Mouse (Mus musculus): ENCODE measurements around the gene C2. TPM values are rescaled to one million over a fixed set of nuclear protein-coding genes. Genes with fewer than 3 reads are reported as not detected.
A peak's percentile ranks its signal among the peaks of the same experiment; 100 is the strongest.

C2 gene
- polyA plus RNA-seq, 1 experiment from 2014 or later, result 1.7 TPM

DNA sequence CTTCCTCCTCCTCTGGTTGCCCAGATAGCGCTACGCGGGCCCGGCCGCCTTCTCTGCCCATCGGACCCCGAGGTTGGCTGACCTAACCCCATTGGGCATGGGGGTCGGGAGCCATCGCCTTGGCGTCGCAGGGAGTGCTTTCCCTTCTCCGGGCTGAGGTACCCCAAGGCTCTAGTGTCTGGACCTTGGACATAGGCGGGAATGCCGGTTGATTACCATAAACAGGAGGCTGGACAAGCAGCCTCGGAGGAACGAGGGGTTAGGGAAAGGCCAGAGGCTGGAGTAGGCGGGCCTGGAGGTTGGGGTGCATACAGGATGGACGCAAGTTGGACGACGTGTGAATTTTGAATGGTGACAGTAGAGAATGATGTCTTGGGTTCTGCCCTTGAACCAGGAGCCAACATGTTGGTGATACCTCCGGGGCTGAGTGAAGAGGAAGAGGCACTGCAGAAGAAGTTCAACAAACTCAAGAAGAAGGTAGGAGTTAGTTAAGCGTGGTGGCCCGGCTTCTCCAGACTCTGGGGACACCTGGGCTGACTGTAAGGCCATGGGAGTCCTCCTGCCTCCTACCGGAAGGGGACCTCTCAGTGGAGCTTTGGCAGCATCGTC lies 47.4 kb downstream of the C2 start:
- WGBS, result 3% methylated on average over 25 of the region's 25 CpGs
- ATAC-seq (ENCODE audit: low FRiP score, low TSS enrichment), result peak; percentile 38
- Histone ChIP-seq H3K36me3 (ENCODE audit: control insufficient read depth, insufficient read depth, low read length) (peaks cover 52% of the 10 kb centered on the region), H3K4me2 (replicated peaks; ENCODE audit: low read depth, low read length) (peak overlapping the region; percentile 90), H3K9me3 (ENCODE audit: control insufficient read depth, low read length) (no peaks in the 10 kb centered on the region), H3K9ac (ENCODE audit: low read depth, low read length) (peak overlapping the region; percentile 85), H3K4me1 (ENCODE audit: control insufficient read depth, insufficient read depth, low read length) (peaks cover 13% of the 10 kb centered on the region), H3K4me3 (ENCODE audit: low read length) (peak overlapping the region; percentile 95), H3K27ac (ENCODE audit: low read depth, low read length) (peak overlapping the region; percentile 17; the same call in 1 of the 2 replicates), H3K27me3 (ENCODE audit: control insufficient read depth, insufficient read depth, low read length) (no peaks in the 10 kb centered on the region)

DNA sequence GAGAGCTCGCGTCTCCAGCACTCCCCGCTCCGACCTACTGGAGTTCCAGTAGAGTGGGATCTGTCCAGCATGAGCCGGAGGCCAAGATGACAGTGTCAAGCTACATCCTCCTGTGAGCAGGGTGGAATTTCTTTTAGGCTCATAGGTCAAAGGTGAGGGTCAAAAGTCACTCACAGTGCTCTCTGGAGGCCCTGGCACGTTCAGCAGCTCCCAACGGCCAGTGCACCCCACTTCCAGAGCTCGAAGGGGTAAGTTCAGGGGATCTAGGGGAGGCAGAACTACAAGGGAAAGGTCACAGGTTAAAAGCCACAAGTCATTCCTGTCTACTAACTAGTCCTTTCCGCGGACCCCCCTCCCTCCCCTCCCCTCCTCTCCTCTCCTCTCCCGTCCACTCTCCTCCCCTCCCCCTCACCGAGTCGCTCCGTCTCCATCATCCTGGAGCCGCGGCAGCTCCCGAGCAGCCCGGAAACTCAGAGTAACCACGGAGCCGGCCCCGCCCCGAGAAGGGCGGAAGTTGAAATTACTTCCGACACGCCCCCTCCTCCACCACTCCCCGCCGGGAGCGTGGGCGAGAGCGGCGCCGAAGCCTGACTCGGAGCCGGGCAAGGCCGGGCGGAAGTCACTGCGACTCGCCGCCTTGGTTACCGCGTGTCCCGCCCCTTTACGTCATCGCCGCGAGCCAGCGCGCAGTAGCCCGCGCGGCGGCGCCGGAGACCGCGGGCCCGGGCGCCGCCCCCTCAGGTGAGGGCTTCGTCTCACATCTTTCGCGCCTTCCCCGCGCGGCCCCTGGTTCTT lies 48.1 kb downstream of the C2 start, which contains the start of the genes Skiv2l and Nelfe:
TSS of gene Skiv2l (minus strand) at position 489 of the 795 bp plus-strand sequence.
TSS of gene Nelfe (plus strand) at position 670 of the 795 bp plus-strand sequence.
- WGBS, result under 1% methylated on average over 65 of the region's 65 CpGs
- peak within 1 kb of the TSS; percentile 17; the same call in 1 of the 2 replicates for H3K27ac ChIP-seq (ENCODE audit: low read depth, low read length)
- peak within 1 kb of the TSS; percentile 95 for H3K4me3 ChIP-seq (ENCODE audit: low read length)
- H3K36me3 ChIP-seq (ENCODE audit: control insufficient read depth, insufficient read depth, low read length), result peaks cover 59% of the 10 kb centered on the region
- no peaks in the 10 kb centered on the region for H3K9me3 ChIP-seq (ENCODE audit: control insufficient read depth, low read length)
- H3K27me3 ChIP-seq (ENCODE audit: control insufficient read depth, insufficient read depth, low read length), result no peaks in the 10 kb centered on the region
- H3K9ac ChIP-seq (ENCODE audit: low read depth, low read length), result peak within 1 kb of the TSS; percentile 85
- H3K4me1 ChIP-seq (ENCODE audit: control insufficient read depth, insufficient read depth, low read length), result peaks cover 13% of the 10 kb centered on the region
- ATAC-seq (ENCODE audit: low FRiP score, low TSS enrichment), result peak; percentile 96
- peak within 1 kb of the TSS; percentile 90 for H3K4me2 ChIP-seq (replicated peaks; ENCODE audit: low read depth, low read length)

DNA sequence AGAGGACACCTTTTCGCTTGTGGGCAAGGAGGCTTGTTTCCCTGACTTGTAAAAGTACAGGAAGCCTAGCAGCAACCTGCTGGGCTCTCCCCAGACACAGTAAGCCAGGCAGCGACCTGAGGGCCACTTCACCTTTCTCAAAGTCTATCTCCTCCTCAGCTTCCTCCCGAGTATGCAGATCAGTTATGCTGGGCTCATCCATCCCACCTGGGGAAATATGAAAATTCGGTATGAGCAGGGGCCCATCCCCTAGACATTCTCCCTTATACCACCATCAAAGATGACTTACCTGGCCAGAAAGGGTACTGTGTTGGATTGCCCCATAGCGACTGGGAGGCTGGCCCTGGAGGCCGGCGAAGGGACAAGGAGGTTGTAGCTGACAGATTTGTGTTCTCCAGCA lies 50.5 kb downstream of the C2 start:
- peaks cover 53% of the 10 kb centered on the region for H3K36me3 ChIP-seq (ENCODE audit: control insufficient read depth, insufficient read depth, low read length)
- no peak overlapping the region for H3K4me3 ChIP-seq (ENCODE audit: low read length)
- no peak for ATAC-seq (ENCODE audit: low FRiP score, low TSS enrichment)
- H3K27ac ChIP-seq (ENCODE audit: low read depth, low read length), result no peak overlapping the region
- 96% methylated on average over 7 of the region's 7 CpGs for WGBS
- H3K4me1 ChIP-seq (ENCODE audit: control insufficient read depth, insufficient read depth, low read length), result peaks cover 13% of the 10 kb centered on the region
- H3K27me3 ChIP-seq (ENCODE audit: control insufficient read depth, insufficient read depth, low read length), result no peaks in the 10 kb centered on the region
- no peak overlapping the region for H3K9ac ChIP-seq (ENCODE audit: low read depth, low read length)
- no peaks in the 10 kb centered on the region for H3K9me3 ChIP-seq (ENCODE audit: control insufficient read depth, low read length)
- no peak overlapping the region for H3K4me2 ChIP-seq (replicated peaks; ENCODE audit: low read depth, low read length)

DNA sequence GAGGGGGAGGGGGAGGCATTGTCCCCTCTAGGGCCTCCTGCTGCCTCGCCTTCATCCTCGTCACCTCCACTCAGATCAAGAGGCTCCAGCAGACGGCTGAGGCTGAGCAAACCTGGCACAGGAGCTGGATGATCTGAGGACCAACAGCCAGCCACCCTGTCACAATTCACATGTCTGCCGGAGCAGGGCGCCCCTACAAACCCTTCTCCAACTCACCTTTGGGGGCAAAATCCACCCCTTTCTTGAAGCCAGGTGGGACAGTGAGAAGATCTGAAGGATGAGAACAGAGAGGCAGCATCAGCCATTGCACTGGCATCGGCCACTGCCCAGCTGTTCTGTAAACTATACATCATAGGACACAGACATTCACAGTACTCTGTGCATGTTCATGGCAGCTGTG lies 50.9 kb downstream of the C2 start:
- no peak for ATAC-seq (ENCODE audit: low FRiP score, low TSS enrichment)
- peaks cover 53% of the 10 kb centered on the region for H3K36me3 ChIP-seq (ENCODE audit: control insufficient read depth, insufficient read depth, low read length)

DNA sequence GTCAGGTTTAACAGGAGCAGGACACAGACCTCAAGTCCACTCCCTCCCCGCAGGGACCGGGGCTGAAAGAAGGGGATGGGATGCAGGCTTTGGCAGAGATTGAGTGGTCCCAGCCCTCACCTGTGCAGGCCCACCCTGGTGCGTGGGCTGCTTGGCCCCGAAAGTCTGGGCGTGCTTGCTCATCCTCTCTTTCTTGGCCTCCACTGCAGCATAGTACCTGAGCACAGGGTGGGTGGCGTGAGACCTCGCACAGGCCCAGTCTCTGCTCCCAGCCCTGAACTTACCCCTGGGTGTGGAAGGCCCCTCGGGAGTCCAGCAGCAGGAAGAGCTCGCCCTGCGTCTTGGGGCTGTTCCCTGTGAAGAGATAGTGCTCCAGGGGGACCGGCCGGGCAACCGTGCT lies 53.2 kb downstream of the C2 start:
- 92% methylated on average over 13 of the region's 13 CpGs for WGBS
- ATAC-seq (ENCODE audit: low FRiP score, low TSS enrichment), result no peak
- H3K27me3 ChIP-seq (ENCODE audit: control insufficient read depth, insufficient read depth, low read length), result no peaks in the 10 kb centered on the region

More for the DNA sequence above, 50.9 kb downstream of the C2 start:
- H3K4me3 ChIP-seq (ENCODE audit: low read length), result no peak overlapping the region
- no peaks in the 10 kb centered on the region for H3K9me3 ChIP-seq (ENCODE audit: control insufficient read depth, low read length)
- peaks cover 13% of the 10 kb centered on the region for H3K4me1 ChIP-seq (ENCODE audit: control insufficient read depth, insufficient read depth, low read length)
- WGBS, result 89% methylated on average over 6 of the region's 6 CpGs
- no peak overlapping the region for H3K27ac ChIP-seq (ENCODE audit: low read depth, low read length)
- H3K4me2 ChIP-seq (replicated peaks; ENCODE audit: low read depth, low read length), result no peak overlapping the region
- H3K9ac ChIP-seq (ENCODE audit: low read depth, low read length), result no peak overlapping the region
- H3K27me3 ChIP-seq (ENCODE audit: control insufficient read depth, insufficient read depth, low read length), result no peaks in the 10 kb centered on the region

DNA sequence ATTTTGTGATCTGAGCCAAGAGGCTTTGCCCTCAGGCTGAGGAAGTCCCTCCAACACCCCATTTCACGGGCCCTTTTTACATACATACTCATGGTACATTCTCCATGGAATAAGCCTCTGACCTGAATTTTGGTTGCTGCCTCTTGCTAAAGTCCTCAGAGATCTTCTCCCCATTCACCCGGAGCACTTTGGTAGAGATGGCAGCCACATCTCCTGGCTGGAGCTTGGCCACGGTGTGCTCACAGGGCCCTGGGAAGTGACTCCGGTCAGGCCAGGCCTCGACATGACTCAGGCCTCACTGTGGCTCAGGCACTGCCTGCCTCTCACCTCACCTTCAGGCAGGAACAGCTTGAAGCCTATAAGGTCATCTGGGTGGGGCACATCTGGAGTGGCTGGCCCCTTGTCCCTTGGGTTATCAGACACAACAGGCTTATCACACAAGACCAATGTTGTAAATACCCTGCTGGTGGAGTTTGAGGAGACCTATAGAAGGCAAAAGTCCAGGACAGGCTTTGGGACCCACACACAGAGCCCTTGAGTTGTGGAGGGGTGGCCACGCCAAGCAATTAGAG lies 57.2 kb downstream of the C2 start:
- no peak overlapping the region for H3K4me2 ChIP-seq (replicated peaks; ENCODE audit: low read depth, low read length)
- no peak overlapping the region for H3K4me3 ChIP-seq (ENCODE audit: low read length)
- H3K9me3 ChIP-seq (ENCODE audit: control insufficient read depth, low read length), result no peaks in the 10 kb centered on the region
- no peak overlapping the region for H3K27ac ChIP-seq (ENCODE audit: low read depth, low read length)
- peaks cover 12% of the 10 kb centered on the region for H3K4me1 ChIP-seq (ENCODE audit: control insufficient read depth, insufficient read depth, low read length)
- no peak for ATAC-seq (ENCODE audit: low FRiP score, low TSS enrichment)
- no peaks in the 10 kb centered on the region for H3K27me3 ChIP-seq (ENCODE audit: control insufficient read depth, insufficient read depth, low read length)
- 86% methylated on average over 6 of the region's 6 CpGs for WGBS
- H3K9ac ChIP-seq (ENCODE audit: low read depth, low read length), result no peak overlapping the region
- H3K36me3 ChIP-seq (ENCODE audit: control insufficient read depth, insufficient read depth, low read length), result peaks cover 66% of the 10 kb centered on the region

More for the DNA sequence above, 53.2 kb downstream of the C2 start:
- no peak overlapping the region for H3K4me2 ChIP-seq (replicated peaks; ENCODE audit: low read depth, low read length)
- no peak overlapping the region for H3K9ac ChIP-seq (ENCODE audit: low read depth, low read length)
- peaks cover 4% of the 10 kb centered on the region; the same call in 1 of the 2 replicates for H3K4me1 ChIP-seq (ENCODE audit: control insufficient read depth, insufficient read depth, low read length)
- no peaks in the 10 kb centered on the region for H3K9me3 ChIP-seq (ENCODE audit: control insufficient read depth, low read length)
- H3K4me3 ChIP-seq (ENCODE audit: low read length), result no peak overlapping the region
- peaks cover 74% of the 10 kb centered on the region for H3K36me3 ChIP-seq (ENCODE audit: control insufficient read depth, insufficient read depth, low read length)
- no peak overlapping the region for H3K27ac ChIP-seq (ENCODE audit: low read depth, low read length)

DNA sequence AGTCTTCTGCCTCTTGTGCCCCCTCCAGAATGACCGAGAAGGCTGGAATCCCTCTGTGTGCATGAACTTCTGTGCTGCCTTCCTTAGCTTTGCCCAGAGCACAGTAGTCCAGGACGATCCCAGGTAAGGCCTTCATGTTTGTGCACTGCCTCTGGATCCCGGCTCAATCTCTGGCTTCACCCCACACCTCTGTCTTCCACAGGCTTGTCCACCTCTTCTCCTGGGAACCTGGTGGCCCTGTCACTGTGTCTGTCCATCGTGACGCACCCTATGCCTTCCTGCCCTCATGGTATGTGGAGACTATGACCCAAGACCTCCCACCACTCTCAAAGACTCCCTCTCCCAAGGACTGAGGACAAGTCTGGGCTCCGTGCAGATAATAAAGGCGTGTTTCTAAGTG lies 59.3 kb downstream of the C2 start:
- Histone ChIP-seq H3K9me3 (ENCODE audit: control insufficient read depth, low read length) (no peaks in the 10 kb centered on the region), H3K4me1 (ENCODE audit: control insufficient read depth, insufficient read depth, low read length) (peaks cover 16% of the 10 kb centered on the region), H3K4me2 (replicated peaks; ENCODE audit: low read depth, low read length) (no peak overlapping the region), H3K27ac (ENCODE audit: low read depth, low read length) (no peak overlapping the region), H3K27me3 (ENCODE audit: control insufficient read depth, insufficient read depth, low read length) (no peaks in the 10 kb centered on the region), H3K4me3 (ENCODE audit: low read length) (no peak overlapping the region), H3K9ac (ENCODE audit: low read depth, low read length) (no peak overlapping the region), H3K36me3 (ENCODE audit: control insufficient read depth, insufficient read depth, low read length) (peaks cover 45% of the 10 kb centered on the region)
- WGBS, result 90% methylated on average over 7 of the region's 7 CpGs
- ATAC-seq (ENCODE audit: low FRiP score, low TSS enrichment), result no peak

DNA sequence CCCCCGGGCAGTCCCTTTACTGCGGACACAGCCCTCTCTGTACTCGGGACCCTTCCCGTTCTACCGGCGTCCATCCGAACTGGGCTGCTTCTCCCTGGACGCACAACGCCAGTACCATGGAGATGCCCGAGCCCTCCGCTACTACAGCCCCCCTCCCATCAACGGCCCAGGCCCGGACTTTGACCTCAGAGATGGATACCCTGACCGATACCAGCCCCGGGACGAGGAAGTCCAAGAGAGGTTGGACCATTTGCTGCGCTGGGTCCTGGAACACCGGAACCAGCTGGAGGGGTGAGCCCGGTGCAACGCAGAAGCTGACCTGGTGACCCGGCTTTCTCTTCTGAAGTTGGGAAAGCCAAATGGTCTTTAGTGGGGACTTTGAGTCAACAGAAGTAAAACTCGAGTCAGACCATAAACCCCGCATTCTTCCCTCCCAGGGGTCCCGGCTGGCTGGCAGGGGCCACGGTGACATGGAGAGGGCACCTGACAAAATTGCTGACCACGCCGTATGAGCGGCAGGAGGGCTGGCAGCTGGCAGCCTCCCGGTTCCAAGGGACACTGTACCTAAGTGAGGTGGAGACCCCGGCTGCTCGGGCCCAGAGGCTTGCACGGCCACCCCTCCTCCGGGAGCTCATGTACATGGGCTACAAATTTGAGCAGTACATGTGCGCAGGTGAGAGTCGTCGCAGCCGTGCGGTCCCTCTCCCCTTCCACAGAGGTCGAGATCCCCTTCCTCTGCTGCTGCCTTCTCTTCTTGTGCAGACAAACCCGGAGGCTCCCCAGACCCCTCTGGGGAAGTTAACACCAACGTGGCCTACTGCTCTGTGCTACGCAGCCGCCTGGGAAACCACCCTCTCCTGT lies 60.4 kb downstream of the C2 start:
- 0 out of 2 replicates have a peak overlapping the region, but pooled peaks have one; percentile 20 for H3K27ac ChIP-seq (ENCODE audit: low read depth, low read length)
- WGBS, result 24% methylated on average over 43 of the region's 43 CpGs
- no peaks in the 10 kb centered on the region for H3K27me3 ChIP-seq (ENCODE audit: control insufficient read depth, insufficient read depth, low read length)
- peak; percentile 8 for ATAC-seq (ENCODE audit: low FRiP score, low TSS enrichment)
- H3K9ac ChIP-seq (ENCODE audit: low read depth, low read length), result peak overlapping the region; percentile 61
- peak overlapping the region; percentile 96 for H3K4me2 ChIP-seq (replicated peaks; ENCODE audit: low read depth, low read length)
- peak overlapping the region; percentile 88 for H3K4me3 ChIP-seq (ENCODE audit: low read length)
- no peaks in the 10 kb centered on the region for H3K9me3 ChIP-seq (ENCODE audit: control insufficient read depth, low read length)
- peaks cover 41% of the 10 kb centered on the region for H3K36me3 ChIP-seq (ENCODE audit: control insufficient read depth, insufficient read depth, low read length)
- peaks cover 16% of the 10 kb centered on the region for H3K4me1 ChIP-seq (ENCODE audit: control insufficient read depth, insufficient read depth, low read length)
